8 mouse cellular contexts compared by ENCODE assay signal in genomic region chrX:42151903-42152369, GRCm38 (mm10). TPM values are rescaled to one million over a fixed set of nuclear protein-coding genes. Genes with fewer than 3 reads are reported as not detected.
A peak's percentile ranks its signal among the peaks of the same experiment; 100 is the strongest.
DNase-seq lines count a peak whose midpoint lies in the region; ATAC-seq and TF ChIP-seq lines count a peak whose summit lies in the region.

No protein-coding gene starts in this region.

- H3K4me1 ChIP-seq in hindbrain, postnatal 0 days (ENCODE audit: insufficient read depth, low read length), result no peaks in the 10 kb centered on the region

- H3K27ac ChIP-seq in hindbrain, postnatal 0 days, result peak overlapping the region; percentile 79

- no peaks in the 10 kb centered on the region for H3K27me3 ChIP-seq in hindbrain, postnatal 0 days (ENCODE audit: insufficient read depth, low read length)

- ATAC-seq in activated CD4-positive, CD25-positive, alpha-beta regulatory T cell, adult 4 months, result peak; percentile 68
- peak; percentile 65 for ATAC-seq in hindbrain, postnatal 0 days
- peak; percentile 66 for ATAC-seq in megakaryocyte progenitor cell, adult 5-6 weeks (replicated peaks; ENCODE audit: poor library complexity)

- no peaks in the 10 kb centered on the region for H3K9me3 ChIP-seq in hindbrain, postnatal 0 days (ENCODE audit: low read length)

- peak; percentile 84 for DNase-seq in embryo, embryonic 10 days (ENCODE audit: low spot score)
- DNase-seq in gastrocnemius, adult 8-10 months (ENCODE audit: low spot score in 2 of 2), result peak; percentile 69 to 81
- peak; percentile 87 for DNase-seq in hindbrain, postnatal 0 days (ENCODE audit: low spot score)
- DNase-seq in left cerebral cortex, postnatal 10 days (ENCODE audit: extremely low spot score in 1 of 2, low spot score in 2 of 2), result peak; percentile 67 to 87
- DNase-seq in right cerebral cortex, postnatal 25 days, result peak; percentile 65
- DNase-seq in urinary bladder, postnatal 36 days (ENCODE audit: low spot score in 2 of 2), result peak; percentile 66 to 83

- peak overlapping the region; percentile 57 for H3K4me2 ChIP-seq in hindbrain, postnatal 0 days (ENCODE audit: low read depth, low read length)

- H3K4me3 ChIP-seq in hindbrain, postnatal 0 days (ENCODE audit: low read length), result peak overlapping the region; percentile 46

- intact Hi-C loops in left cerebral cortex, postnatal 10 days (cut with DNase I), result loop anchor here (10.0 kb wide), 1 partner anchor 1273 kb away; the partner anchor contains the start of gene Tenm1

- H3K36me3 ChIP-seq in hindbrain, postnatal 0 days (ENCODE audit: insufficient read depth, low read length), result no peaks in the 10 kb centered on the region

- peak overlapping the region; percentile 54 for H3K9ac ChIP-seq in hindbrain, postnatal 0 days (replicated peaks; ENCODE audit: low read length)

- no peak for TF ChIP-seq CTCF in hindbrain, postnatal 0 days (IDR thresholded peaks at IDR 0.05; ENCODE audit: low read depth)

- 24% methylated on average over 17 of the region's 17 CpGs for WGBS in hindbrain, postnatal 0 days

RNA-seq across cellular contexts. Expression of gene Stag2, which starts 2.8 kb away (rescaled TPM):
- 10 to 100 TPM; 89.1 to 96.9 TPM for polyA plus RNA-seq in activated CD4-positive, CD25-positive, alpha-beta regulatory T cell, adult 4 months (2017; shearing (Covaris generic))
- total RNA-seq in gastrocnemius, adult 8-10 months (2022), result 10 to 100 TPM; 47.1 to 62.3 (median 53.7) TPM
- total RNA-seq in hindbrain, postnatal 0 days (2014; rRNA removed), result 35.7 and 55.3 TPM in 2 replicates
- 14.5 and 16.8 TPM in 2 replicates for polyA plus RNA-seq in hindbrain, postnatal 0 days (2015; fragmentation: Nextera tagmentation; extraction: Ambion mirVana)
- total RNA-seq in left cerebral cortex, postnatal 10 days (2021), result 10 to 100 TPM; 46.5 to 49.5 TPM
- 123 TPM in 2 replicates for total RNA-seq in megakaryocyte progenitor cell, adult 5-6 weeks (2015)
- 512 and 624 TPM in 2 replicates for total RNA-seq in megakaryocyte progenitor cell, adult 5-6 weeks (2017)

Comparison
In these comparisons a context has a peak if more than half of its experiments do, and no peak if none do; other contexts are left out.
1. Peak in every context shown above with its lines: DNase-seq, ATAC-seq, H3K4me3 ChIP-seq and H3K27ac ChIP-seq.